Mouse (Mus musculus) neural tube, embryonic 12.5 days (tissue): ENCODE results near the gene Ak9. TPM values are rescaled to one million over a fixed set of nuclear protein-coding genes. Genes with fewer than 3 reads are reported as not detected.

Source experiments
- ATAC-seq: fragments of 200-750 bp; cut with Nextera tagmentation; 2 replicates; pipeline ENCODE4 v1.8.0; 2017; ENCODE audit warnings: low read depth, mild to moderate bottlenecking, moderate TSS enrichment, moderate library complexity; ENCODE audit not compliant: low FRiP score
- H3K27ac ChIP-seq: fragments of 300-500 bp; sonication (generic); 2 replicates; pipeline ENCODE4 v1.5.1; 2016
- H3K27me3 ChIP-seq: fragments of 300-500 bp; sonication (generic); replicated peaks from 2 replicates; pipeline ENCODE4 v1.6.1; 2016; ENCODE audit warnings: mild to moderate bottlenecking
- H3K36me3 ChIP-seq: fragments of 300-500 bp; sonication (generic); 2 replicates; pipeline ENCODE4 v1.6.1; 2016; ENCODE audit warnings: mild to moderate bottlenecking
- H3K4me1 ChIP-seq: fragments of 300-500 bp; sonication (generic); 2 replicates; pipeline ENCODE4 v1.6.1; 2016
- H3K4me2 ChIP-seq: fragments of 300-500 bp; sonication (generic); replicated peaks from 2 replicates; pipeline ENCODE4 v1.6.1; 2016; ENCODE audit warnings: mild to moderate bottlenecking
- H3K4me3 ChIP-seq: fragments of 300-500 bp; sonication (generic); 2 replicates; pipeline ENCODE4 v1.5.1; 2016
- H3K9ac ChIP-seq: fragments of 300-500 bp; sonication (generic); 2 replicates; pipeline ENCODE4 v1.6.1; 2016; ENCODE audit warnings: mild to moderate bottlenecking
- H3K9me3 ChIP-seq: fragments of 300-500 bp; sonication (generic); 2 replicates; pipeline ENCODE4 v1.6.1; 2016; ENCODE audit warnings: mild to moderate bottlenecking
- WGBS: fragments of 180-500 bp; shearing (Covaris S2); methylation state at CpG from one replicate; pipeline ENCODE4 v1.1.7; 2016; 5-methylcytosine and 5-hydroxymethylcytosine counted together
- polyA plus RNA-seq: library from polyadenylated mRNA; unstranded; fragments of >200 nt; fragmentation: Nextera tagmentation; extraction: Ambion mirVana; gene quantifications from 2 replicates; pipeline ENCODE4 v1.2.1, GENCODE M21; 2016

The Ak9 gene
- polyA plus RNA-seq, 1 experiment from 2014 or later = 0.03 TPM

GRCm38 (mm10) chr10:41461057-41461722 is 157.4 kb downstream of the Ak9 start:
- Histone ChIP-seq H3K27me3 (no peaks in the 10 kb centered on the region), H3K4me2 (no peak overlapping the region), H3K9me3 (no peaks in the 10 kb centered on the region), H3K36me3 (peaks cover 38% of the 10 kb centered on the region), H3K9ac (no peak overlapping the region), H3K27ac (no peak overlapping the region), H3K4me1 (peaks cover 8% of the 10 kb centered on the region), H3K4me3 (no peak overlapping the region)
- 86% methylated on average over 3 of the region's 3 CpGs for WGBS
- no peak for ATAC-seq

- Histone ChIP-seq H3K4me3 (no peak overlapping the region), H3K9me3 (no peaks in the 10 kb centered on the region), H3K27me3 (no peaks in the 10 kb centered on the region), H3K27ac (no peak overlapping the region), H3K4me2 (no peak overlapping the region), H3K4me1 (peaks cover 13% of the 10 kb centered on the region), H3K9ac (0 out of 2 replicates have a peak overlapping the region, but pooled peaks have one; percentile 1), H3K36me3 (peaks cover 31% of the 10 kb centered on the region)
- WGBS = 38% methylated on average over 15 of the region's 15 CpGs
- ATAC-seq = no peak
Observed at GRCm38 (mm10) chr10:41464401-41464955, 160.7 kb downstream of the Ak9 start.

GRCm38 (mm10) chr10:41467325-41467724 is 163.5 kb downstream of the Ak9 start:
- Histone ChIP-seq H3K27me3 (no peaks in the 10 kb centered on the region), H3K27ac (no peak overlapping the region), H3K36me3 (peaks cover 28% of the 10 kb centered on the region), H3K9me3 (no peaks in the 10 kb centered on the region), H3K4me1 (0 out of 2 replicates have a peak, but pooled peaks cover 5% of the 10 kb centered on the region), H3K9ac (no peak overlapping the region), H3K4me2 (no peak overlapping the region), H3K4me3 (no peak overlapping the region)
- ATAC-seq = no peak
- WGBS = 10% methylated on average over 6 of the region's 6 CpGs

- no peak for ATAC-seq
- H3K4me1 ChIP-seq = peaks cover 5% of the 10 kb centered on the region; the same call in 1 of the 2 replicates
- no peak overlapping the region for H3K27ac ChIP-seq
- H3K9me3 ChIP-seq = no peaks in the 10 kb centered on the region
- H3K4me3 ChIP-seq = no peak overlapping the region
- no peak overlapping the region for H3K9ac ChIP-seq
- peaks cover 11% of the 10 kb centered on the region for H3K36me3 ChIP-seq
- H3K27me3 ChIP-seq = no peaks in the 10 kb centered on the region
- H3K4me2 ChIP-seq = no peak overlapping the region
- 80% methylated on average over 3 of the region's 3 CpGs for WGBS
Observed at GRCm38 (mm10) chr10:41470693-41471092, 166.9 kb downstream of the Ak9 start.

GRCm38 (mm10) chr10:41472534-41472933 is 168.8 kb downstream of the Ak9 start:
- Histone ChIP-seq H3K9ac (no peak overlapping the region), H3K36me3 (peaks cover 8% of the 10 kb centered on the region), H3K4me2 (no peak overlapping the region), H3K27me3 (no peaks in the 10 kb centered on the region), H3K4me1 (peaks cover 13% of the 10 kb centered on the region), H3K9me3 (no peaks in the 10 kb centered on the region), H3K4me3 (no peak overlapping the region), H3K27ac (no peak overlapping the region)
- no peak for ATAC-seq

GRCm38 (mm10) chr10:41472962-41473481 is 169.2 kb downstream of the Ak9 start:
- H3K4me1 ChIP-seq = peaks cover 18% of the 10 kb centered on the region
- no peak for ATAC-seq
- peaks cover 7% of the 10 kb centered on the region for H3K36me3 ChIP-seq
- no peak overlapping the region for H3K27ac ChIP-seq
- H3K27me3 ChIP-seq = no peaks in the 10 kb centered on the region
- no peaks in the 10 kb centered on the region for H3K9me3 ChIP-seq
- H3K4me3 ChIP-seq = no peak overlapping the region
- H3K9ac ChIP-seq = no peak overlapping the region
- no peak overlapping the region for H3K4me2 ChIP-seq
- WGBS = 72% methylated on average over 5 of the region's 5 CpGs

GRCm38 (mm10) chr10:41473782-41474468 is 170.1 kb downstream of the Ak9 start:
- 85% methylated on average over 6 of the region's 6 CpGs for WGBS

GRCm38 (mm10) chr10:41474981-41475391 is 171.2 kb downstream of the Ak9 start:
- H3K36me3 ChIP-seq = no peaks in the 10 kb centered on the region
- H3K4me3 ChIP-seq = no peak overlapping the region
- no peaks in the 10 kb centered on the region for H3K27me3 ChIP-seq
- H3K27ac ChIP-seq = no peak overlapping the region
- no peak overlapping the region for H3K9ac ChIP-seq
- H3K9me3 ChIP-seq = no peaks in the 10 kb centered on the region
- WGBS = 74% methylated on average over 1 of the region's 1 CpGs
- H3K4me1 ChIP-seq = peaks cover 20% of the 10 kb centered on the region
- no peak overlapping the region for H3K4me2 ChIP-seq
- ATAC-seq = no peak

More at GRCm38 (mm10) chr10:41473782-41474468, 170.1 kb downstream of the Ak9 start:
- H3K4me1 ChIP-seq = peaks cover 20% of the 10 kb centered on the region
- no peak for ATAC-seq
- H3K36me3 ChIP-seq = no peaks in the 10 kb centered on the region
- H3K9me3 ChIP-seq = no peaks in the 10 kb centered on the region
- H3K4me2 ChIP-seq = no peak overlapping the region
- no peaks in the 10 kb centered on the region for H3K27me3 ChIP-seq
- H3K9ac ChIP-seq = no peak overlapping the region
- no peak overlapping the region for H3K4me3 ChIP-seq
- H3K27ac ChIP-seq = no peak overlapping the region

GRCm38 (mm10) chr10:41476171-41477017 is 172.6 kb downstream of the Ak9 start, which contains the start of gene Mical1:
Gene Mical1 (plus strand): TSS chr10:41476314.
- Histone ChIP-seq H3K36me3 (no peaks in the 10 kb centered on the region; the same call in 1 of the 2 replicates), H3K4me1 (peaks cover 20% of the 10 kb centered on the region), H3K27ac (peak within 1 kb of the TSS; percentile 59; the same call in 1 of the 2 replicates), H3K9ac (peak within 1 kb of the TSS; percentile 75), H3K4me2 (peak within 1 kb of the TSS; percentile 88), H3K4me3 (peak within 1 kb of the TSS; percentile 62), H3K27me3 (no peaks in the 10 kb centered on the region), H3K9me3 (no peaks in the 10 kb centered on the region)
- under 1% methylated on average over 35 of the region's 35 CpGs for WGBS
- peak; percentile 68 for ATAC-seq

GRCm38 (mm10) chr10:41477018-41477277 is 173.2 kb downstream of the Ak9 start:
- peak overlapping the region; percentile 62 for H3K4me3 ChIP-seq
- H3K9ac ChIP-seq = peak overlapping the region; percentile 75
- H3K27ac ChIP-seq = peak overlapping the region; percentile 59; the same call in 1 of the 2 replicates
- WGBS = 0% methylated on average over 9 of the region's 9 CpGs
- H3K4me2 ChIP-seq = peak overlapping the region; percentile 88
- no peaks in the 10 kb centered on the region for H3K27me3 ChIP-seq
- no peaks in the 10 kb centered on the region for H3K9me3 ChIP-seq
- peak; percentile 52 for ATAC-seq
- H3K4me1 ChIP-seq = peaks cover 20% of the 10 kb centered on the region
- peaks cover 3% of the 10 kb centered on the region for H3K36me3 ChIP-seq

- H3K4me1 ChIP-seq = peaks cover 20% of the 10 kb centered on the region
- 0 out of 2 replicates have a peak overlapping the region, but pooled peaks have one; percentile 59 for H3K27ac ChIP-seq
- peak overlapping the region; percentile 88 for H3K4me2 ChIP-seq
- peak overlapping the region; percentile 62 for H3K4me3 ChIP-seq
- H3K9ac ChIP-seq = peak overlapping the region; percentile 75
- under 1% methylated on average over 20 of the region's 20 CpGs for WGBS
- H3K27me3 ChIP-seq = no peaks in the 10 kb centered on the region
- H3K36me3 ChIP-seq = peaks cover 9% of the 10 kb centered on the region
- peak; percentile 72 for ATAC-seq
- H3K9me3 ChIP-seq = no peaks in the 10 kb centered on the region
Observed at GRCm38 (mm10) chr10:41477278-41478181, 173.8 kb downstream of the Ak9 start.
